Mouse (Mus musculus) brain, embryonic 14.5 days (tissue): ENCODE data around the gene Mrpl2. TPM values are rescaled to one million over a fixed set of nuclear protein-coding genes. Genes with fewer than 3 reads are reported as not detected.

Source experiments
- DNase-seq: peaks from one replicate; pipeline ENCODE4 v3.0.0-alpha.2; 2011; ENCODE audit warnings: low read depth
- CTCF ChIP-seq: fragments of 200-500 bp; IDR thresholded peaks from 2 replicates; pipeline ENCODE4 v1.5.1; 2012; ENCODE audit warnings: inconsistent platforms, mild to moderate bottlenecking, moderate library complexity, borderline replicate concordance; ENCODE audit not compliant: insufficient read depth, insufficient read length; ENCODE audit errors: extremely low read depth
- POLR2A ChIP-seq: fragments of 200-500 bp; IDR thresholded peaks from 2 replicates; pipeline ENCODE4 v1.6.1; 2012; ENCODE audit warnings: mild to moderate bottlenecking, inconsistent platforms, borderline replicate concordance; ENCODE audit not compliant: poor library complexity, insufficient read depth, insufficient read length, severe bottlenecking; ENCODE audit errors: extremely low read depth
- polyA plus RNA-seq: library from polyadenylated mRNA; depleted of rRNA; stranded (reverse); fragments of >200 nt; gene quantifications from 2 replicates; pipeline ENCODE4 v1.2.3, GENCODE M21; 2012

The Mrpl2 gene
- polyA plus RNA-seq, 1 experiment, result 47.2 TPM

DNA sequence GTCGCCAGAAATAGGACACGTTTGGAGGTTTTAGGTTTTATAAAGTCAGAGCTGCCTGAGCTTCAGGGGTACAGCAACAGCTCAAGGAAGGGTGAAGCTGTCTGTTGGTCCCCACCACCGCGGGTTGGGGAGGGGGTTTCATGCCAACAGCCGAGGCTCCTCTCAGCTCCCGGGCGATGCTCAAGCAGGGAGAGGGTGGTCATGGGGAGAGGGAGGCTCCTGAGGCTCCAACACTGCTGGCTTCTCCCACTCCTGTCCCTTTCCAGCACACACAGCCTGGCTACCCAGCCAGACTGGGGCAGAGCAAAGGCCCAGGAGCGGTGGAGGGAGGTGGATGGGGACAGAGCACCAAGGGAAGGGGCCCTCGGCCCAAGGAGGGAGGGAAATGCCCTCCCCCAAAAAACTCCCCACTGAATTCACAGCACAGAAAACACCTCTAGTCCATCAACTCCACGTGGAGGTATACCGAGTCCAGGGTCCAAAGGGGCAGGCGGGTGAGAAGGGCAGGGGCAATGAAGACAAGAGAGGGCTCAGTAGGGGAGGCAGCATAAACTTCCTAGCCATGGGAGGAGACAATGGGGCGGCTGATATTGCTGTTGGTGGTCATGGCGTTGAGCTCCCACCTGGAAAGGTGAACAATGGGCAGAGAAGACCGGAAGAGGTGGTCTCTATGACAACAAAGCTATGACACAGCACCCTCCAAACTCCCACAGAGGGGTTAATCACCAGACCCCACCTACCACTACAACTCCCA is 28.7 kb downstream of the Mrpl2 start:
- no peak for DNase-seq
- TF ChIP-seq CTCF (no peak), POLR2A (no peak)

DNA sequence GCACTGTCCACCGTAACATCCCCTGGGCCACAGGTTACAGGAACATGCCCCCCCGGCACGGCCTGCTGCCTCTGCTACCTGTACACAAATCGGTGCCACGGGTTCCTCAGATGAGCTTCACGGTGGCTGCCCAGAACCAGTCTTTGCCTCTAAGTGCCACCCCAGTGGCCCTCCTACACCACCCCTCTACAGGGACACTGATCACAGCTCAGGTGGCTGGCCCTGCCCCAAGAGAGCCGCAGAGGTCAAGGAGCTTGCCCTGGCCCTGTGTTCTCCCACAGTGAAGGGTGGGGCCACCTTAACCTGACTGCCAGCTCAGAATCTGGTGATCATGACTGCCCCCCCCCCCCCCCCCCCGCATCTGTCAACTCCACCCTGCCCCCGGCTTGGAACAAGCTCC is 32.4 kb downstream of the Mrpl2 start, which contains the start of gene Mea1:
Mea1 (plus strand) TSS at position 378 of the 400 bp plus-strand sequence.
- no peak for TF ChIP-seq POLR2A
- TF ChIP-seq CTCF, result no peak
- no peak for DNase-seq

DNA sequence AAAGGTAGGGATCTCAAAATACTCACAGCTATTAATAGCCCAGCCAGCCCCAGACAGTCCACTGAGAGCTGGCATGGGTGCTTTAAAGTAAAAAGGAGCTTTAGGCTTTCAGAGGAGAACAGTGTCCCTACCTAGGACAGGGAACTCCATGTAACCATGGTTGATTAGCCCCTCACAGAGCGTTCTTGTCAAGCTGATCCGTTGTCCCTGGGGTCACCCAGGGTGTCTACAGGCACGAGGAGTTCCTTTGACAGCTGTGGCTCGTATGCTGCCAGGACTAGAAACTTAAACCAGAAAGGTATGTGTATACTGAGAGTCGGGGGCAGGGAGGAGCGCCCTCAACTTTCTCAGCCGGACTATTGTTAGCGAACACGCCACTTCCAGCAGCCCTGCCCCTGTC is 32.9 kb downstream of the Mrpl2 start:
- no peak for DNase-seq
- no peak for TF ChIP-seq CTCF
- no peak for TF ChIP-seq POLR2A

DNA sequence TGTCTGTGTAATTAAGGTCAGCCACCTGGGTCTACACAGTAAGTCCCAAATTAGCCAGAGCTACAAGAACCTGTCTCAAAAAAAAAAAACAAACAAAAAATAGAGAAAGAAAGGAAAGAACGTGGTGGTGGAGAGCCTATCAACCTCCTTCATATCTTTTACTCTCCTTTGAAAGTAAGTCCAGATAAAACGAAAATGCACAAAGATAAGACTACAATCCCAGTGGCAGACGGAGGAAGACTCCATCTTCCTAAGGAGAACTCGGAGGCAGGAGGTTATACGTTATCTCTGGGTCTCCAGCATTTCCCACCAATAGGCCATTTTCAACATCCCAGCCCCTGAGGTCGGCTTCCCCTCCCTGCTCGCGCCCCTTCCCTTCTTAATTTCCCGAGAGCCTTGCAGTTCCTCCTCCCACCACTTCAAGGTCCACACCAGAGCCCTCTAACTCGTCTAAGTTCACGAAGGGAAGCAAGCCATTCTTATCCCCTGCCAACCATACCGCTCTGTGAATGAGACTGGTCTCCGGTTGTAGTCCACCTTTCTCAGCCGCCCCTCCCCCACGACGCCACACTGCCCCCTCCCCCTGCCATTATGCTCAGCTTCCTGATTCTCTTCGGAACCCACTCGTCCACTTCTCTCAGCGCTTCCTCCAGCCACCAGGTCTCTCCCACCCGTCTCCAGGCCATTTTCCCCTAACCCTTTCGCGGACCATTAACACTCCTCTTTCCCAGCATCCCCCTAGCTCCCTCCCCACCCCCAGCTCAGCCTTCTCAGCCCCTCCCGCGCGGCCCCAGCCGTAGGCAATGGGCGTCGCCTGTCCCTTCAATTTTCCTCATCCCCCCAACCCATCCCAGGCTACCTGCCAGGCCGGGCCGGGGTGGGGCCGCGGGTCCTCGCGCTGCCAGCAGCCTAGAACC is 34.1 kb downstream of the Mrpl2 start:
- no peak for TF ChIP-seq POLR2A
- peak; percentile 32; the same call in 1 of the 2 replicates for TF ChIP-seq CTCF
- no peak for DNase-seq

DNA sequence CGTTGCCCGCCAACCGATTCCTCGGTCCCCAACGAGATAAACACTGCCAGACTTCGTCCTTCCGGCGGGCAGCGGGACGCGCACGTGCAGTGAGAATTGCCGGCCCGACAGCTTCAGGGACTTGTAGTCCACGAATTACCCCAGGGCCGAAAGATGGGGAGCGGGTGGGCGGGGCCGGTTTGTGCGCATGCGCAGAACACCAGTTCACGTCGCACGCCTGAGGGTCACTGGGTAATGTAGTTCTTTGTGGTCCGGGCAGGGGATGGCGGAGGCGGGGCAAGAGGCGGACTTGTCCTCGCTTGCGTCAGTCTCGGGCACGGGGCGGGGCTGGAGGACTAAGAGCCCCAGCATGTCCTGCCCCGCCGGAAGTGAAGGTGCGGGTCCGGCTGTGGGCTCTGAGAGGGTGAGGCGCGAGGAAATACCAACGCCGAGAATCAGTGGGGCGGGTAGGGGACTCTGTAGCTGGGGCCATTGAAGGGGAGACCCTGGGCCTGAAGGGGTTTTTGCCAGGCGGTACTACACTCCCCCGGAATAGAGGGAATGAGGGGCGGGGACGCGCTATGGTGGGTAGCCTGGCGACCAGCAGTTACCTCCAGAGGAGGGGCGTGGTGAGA is 34.8 kb downstream of the Mrpl2 start, which contains the start of gene Klhdc3:
Klhdc3 (minus strand) TSS at position 155 of the 614 bp plus-strand sequence.
- DNase-seq, result peak; percentile 100
- TF ChIP-seq POLR2A (peak; percentile 44; the same call in 1 of the 2 replicates), CTCF (no peak)

DNA sequence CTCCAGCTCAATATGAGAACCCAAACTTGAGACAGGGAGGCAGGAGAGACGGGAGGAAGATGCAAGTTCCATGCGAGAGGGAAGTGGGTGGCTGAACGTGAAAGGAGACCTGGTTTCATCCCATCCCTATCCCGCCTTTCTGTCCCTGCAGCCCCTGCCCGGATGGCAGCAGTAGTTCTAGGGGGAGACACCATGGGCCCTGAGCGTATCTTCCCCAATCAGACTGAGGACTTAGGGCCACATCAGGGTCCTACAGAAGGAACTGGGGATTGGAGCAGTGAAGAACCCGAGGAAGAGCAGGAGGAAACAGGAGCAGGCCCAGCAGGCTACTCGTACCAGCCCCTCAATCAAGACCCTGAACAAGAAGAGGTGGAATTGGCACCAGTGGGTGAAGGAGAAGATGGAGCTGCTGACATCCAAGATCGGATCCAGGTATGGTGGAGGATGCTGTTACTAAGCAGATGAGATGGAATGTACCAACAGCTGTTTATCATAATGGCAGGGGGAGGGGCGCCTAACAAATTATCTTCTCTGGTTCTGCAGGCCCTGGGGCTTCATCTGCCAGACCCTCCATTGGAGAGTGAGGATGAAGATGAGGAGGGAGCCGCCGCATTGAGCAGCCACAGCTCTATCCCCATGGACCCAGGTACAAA is 35.6 kb downstream of the Mrpl2 start:
- TF ChIP-seq POLR2A (no peak), CTCF (no peak)
- DNase-seq, result no peak

DNA sequence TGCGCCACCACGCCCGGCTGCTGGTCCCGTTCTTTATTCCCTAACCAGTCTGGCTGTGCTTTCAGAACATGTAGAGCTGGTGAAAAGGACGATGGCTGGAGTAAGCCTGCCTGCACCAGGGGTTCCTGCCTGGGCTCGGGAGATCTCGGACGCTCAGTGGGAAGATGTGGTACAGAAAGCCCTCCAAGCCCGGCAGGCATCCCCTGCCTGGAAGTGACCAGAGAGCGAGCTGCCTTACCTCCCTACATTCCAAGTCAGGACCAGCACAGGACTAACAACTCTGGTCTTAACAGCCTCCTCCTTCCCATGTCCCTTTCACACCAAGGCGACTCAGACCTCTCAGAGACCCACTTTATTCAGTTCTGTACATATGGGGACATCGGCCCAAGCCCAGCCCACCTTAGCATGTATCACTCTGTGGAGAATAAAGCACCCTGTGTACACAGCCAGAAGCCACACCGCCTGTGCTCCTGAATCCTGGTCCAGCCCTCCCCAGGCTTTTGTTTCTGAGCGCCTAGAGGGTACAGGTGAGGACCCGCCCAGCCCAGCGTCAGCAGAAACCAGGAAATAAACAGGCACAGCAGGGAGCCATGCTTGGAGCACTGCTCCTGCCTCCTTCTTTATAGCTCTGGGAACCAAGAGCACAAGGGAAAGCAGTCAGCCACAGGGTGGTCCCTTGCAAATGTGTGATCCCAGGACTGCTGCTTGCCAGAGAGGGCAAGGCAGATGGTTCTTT is 36.8 kb downstream of the Mrpl2 start:
- TF ChIP-seq CTCF (no peak), POLR2A (no peak)
- DNase-seq, result no peak

DNA sequence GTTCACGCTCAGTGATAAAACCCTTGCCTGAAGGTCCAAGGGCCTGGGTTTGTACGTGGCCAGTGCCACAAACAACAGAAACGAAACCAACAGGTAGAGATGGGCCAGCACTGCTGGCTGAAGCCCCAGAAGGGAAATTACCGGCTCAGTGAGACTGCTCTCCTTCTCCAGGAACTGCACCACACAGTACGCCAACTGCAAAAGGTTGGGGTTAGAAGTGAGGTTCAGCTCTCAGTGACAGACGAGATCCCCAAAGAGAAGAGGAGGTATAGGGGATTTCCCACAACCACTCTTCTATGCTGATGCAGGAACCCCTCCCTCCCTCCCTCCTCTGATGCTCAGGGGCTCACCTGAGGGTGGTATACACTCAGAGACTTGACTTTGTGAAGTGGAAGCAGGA is 39.9 kb downstream of the Mrpl2 start:
- no peak for DNase-seq
- TF ChIP-seq CTCF, result no peak
- TF ChIP-seq POLR2A, result no peak

DNA sequence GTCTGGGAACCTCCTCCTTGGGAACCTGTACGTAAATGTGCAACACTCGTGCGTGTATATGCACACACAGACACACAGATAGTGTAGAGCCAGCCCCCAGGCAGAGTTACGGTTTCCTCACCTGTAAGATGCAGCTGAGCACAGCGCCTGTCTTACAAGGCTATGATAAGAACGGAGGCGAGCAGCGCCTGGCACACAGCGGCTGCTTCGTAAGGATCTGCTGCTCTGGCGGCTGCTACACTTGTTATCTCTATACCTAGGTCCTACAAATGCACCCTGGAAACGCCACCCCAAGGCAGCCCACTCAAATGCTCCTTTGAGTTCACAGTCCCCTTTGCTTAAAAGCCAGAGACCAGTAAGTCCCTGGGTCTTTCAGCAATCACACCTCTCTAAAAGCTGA is 44.6 kb downstream of the Mrpl2 start:
- TF ChIP-seq CTCF, result no peak
- no peak for DNase-seq

DNA sequence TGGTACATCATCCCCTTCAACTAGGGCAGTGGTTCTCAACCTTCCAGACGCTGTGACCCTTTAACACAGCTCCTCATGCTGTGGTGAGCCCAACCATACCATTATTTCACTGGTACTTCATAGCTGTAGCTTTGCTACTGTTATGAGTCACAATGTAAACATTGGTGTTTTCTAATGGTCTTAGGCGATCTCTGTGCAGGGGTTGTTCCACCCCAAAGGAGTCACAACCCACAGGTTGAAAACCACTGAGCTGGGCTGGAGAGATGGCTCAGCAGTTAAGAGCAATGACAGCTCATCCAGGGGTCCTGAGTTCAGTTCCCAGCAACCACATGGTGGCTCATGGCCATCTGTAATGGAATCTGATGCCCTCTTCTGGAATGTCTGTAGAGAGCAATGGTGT is 45.4 kb downstream of the Mrpl2 start:
- TF ChIP-seq POLR2A, result no peak
- no peak for TF ChIP-seq CTCF
- DNase-seq, result no peak
